Mouse (Mus musculus) inflammation-experienced regulatory T-cells, adult 6 months (primary cell): ENCODE data around the gene Wdr48. TPM values are rescaled to one million over a fixed set of nuclear protein-coding genes. Genes with fewer than 3 reads are reported as not detected.
A peak's percentile ranks its signal among the peaks of the same experiment; 100 is the strongest.

Source experiments
- ATAC-seq: one replicate; pipeline ENCODE4 v1.8.0; 2017
- polyA plus RNA-seq, 3 experiments: library from polyadenylated mRNA; unstranded; fragments of 100-300 nt; shearing (Covaris generic); gene quantifications; one replicate each; pipeline ENCODE4 v1.2.1; 2017

Wdr48 gene
- polyA plus RNA-seq, 3 experiments from 2014 or later, result 32.2 to 48.1 (median 43.3) TPM

GRCm38 (mm10) chr9:119925120-119925657 is 30.5 kb downstream of the Wdr48 start:
- ATAC-seq, result no peak

DNA sequence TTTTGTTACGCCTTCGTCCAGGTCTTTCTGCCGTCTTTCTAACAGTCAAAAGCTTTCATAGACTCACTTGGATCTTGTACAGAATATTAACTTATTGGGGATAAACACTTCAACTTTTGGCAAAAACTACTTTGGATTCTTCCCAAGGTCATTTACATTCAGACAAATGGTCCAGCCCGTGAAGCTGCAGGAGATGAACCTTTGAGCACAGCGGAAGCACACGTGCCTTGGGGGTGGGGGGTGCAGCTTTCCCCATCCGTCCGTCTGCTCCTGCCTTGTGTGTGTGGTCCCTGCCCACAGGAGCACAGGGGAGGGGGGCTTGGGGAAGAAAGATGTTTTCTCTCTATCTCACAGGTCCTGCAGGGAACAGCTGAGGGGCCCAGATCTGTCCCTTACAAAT is 31.1 kb downstream of the Wdr48 start:
- no peak for ATAC-seq

- no peak for ATAC-seq
Observed at GRCm38 (mm10) chr9:119926497-119926896, 31.8 kb downstream of the Wdr48 start.

GRCm38 (mm10) chr9:119932358-119932757 is 37.7 kb downstream of the Wdr48 start:
- no peak for ATAC-seq

DNA sequence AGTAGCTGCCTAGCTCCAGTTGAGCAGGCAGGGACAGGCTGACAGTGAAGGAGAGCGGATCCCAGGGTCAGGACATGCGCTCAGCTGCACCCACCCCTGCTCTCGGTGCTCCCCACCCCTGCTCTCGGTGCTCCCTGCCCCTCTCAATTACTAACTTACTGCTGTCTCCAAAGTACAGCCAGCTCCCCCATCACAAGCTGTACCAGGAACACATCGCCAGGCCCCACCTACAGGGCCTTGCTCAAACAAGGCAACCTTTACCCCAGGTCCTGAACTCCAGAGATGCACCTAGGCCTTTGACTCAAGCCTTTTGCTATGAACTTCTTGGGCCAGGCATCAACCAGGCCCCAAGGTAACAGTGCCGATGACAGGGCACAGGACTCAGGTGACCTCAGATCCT is 39.0 kb downstream of the Wdr48 start:
- ATAC-seq, result no peak

DNA sequence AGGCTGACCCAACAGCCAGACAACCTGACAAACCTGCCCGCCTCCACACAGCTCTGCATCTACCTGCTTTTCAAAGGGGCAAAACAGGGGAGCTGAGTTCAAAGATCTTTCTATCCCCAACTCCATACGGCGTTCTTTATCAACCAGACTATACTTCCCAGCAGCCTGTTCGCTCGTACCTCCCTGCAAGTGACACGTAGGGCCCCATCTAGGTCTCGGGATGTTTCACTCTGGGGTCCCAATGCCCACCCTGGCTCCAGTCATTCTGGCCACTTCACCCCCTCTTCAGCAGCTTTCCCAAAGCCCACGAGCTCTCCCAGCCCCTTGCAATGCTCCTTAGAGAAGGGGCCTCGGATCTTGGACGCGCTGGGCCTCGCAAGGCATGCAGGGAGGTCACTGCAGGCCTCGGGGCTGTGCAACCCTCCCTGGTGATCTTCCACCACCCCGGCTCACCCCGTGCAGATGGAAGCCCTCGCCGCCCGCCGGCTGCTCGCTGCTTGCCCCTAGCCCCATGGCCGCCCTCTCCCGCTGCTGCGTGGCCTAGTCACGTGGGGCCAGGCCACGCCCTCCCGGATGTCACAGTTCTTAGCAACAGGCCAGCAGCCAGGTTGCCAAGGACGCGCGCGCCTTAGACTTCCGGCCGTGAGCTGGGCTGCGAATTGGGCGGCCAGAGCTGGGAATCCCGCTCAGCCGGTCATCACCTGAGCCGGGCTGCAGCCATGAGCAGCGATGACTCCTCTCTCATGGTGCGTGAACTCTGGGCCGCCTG is 42.5 kb downstream of the Wdr48 start, which contains the start of the genes Gorasp1 and Ttc21a:
Gene Gorasp1 (minus strand): TSS at position 561 of the 769 bp plus-strand sequence.
Gene Ttc21a (plus strand): TSS at position 602 of the 769 bp plus-strand sequence.
- ATAC-seq, result peak; percentile 97

DNA sequence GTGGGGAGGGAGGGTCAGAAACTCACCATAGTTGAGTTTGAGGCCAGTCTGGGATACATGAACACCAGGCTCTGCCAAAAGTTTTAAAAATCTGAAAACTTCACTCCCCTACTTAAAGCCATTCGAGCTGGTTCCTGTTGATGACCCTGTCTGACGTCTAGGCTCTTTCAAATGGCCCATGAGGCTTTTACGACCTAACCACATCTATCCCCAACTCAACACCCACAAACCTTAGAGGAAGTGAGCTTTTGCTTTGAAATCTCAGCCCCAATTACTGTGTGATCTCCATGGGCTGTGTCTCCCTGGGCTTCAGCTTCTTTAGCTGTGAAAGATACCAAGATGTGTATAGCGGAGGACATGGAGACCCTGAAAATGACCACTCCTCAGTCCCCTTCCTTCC is 43.8 kb downstream of the Wdr48 start:
- peak; percentile 67 for ATAC-seq

DNA sequence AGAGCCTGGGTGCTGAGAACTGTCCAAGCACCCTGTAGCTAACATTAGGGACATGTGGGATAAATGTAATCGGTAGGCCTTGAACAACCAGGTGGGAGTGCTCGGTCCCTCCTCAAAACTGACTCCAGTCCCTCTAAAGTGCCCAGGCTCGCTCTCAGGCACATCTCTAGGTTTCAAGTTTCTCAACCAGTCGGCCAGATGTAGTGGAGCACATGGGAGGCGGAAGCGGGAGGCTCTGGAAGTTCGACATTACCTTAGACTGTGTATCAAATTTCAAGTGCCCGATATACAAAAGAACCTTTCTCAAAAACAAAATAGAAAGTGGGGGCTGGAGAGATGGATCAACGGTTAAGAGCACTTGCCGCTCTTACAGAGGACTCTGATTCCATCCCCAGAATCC is 45.0 kb downstream of the Wdr48 start:
- no peak for ATAC-seq

- no peak for ATAC-seq
Observed at GRCm38 (mm10) chr9:119941407-119941806, 46.7 kb downstream of the Wdr48 start.

DNA sequence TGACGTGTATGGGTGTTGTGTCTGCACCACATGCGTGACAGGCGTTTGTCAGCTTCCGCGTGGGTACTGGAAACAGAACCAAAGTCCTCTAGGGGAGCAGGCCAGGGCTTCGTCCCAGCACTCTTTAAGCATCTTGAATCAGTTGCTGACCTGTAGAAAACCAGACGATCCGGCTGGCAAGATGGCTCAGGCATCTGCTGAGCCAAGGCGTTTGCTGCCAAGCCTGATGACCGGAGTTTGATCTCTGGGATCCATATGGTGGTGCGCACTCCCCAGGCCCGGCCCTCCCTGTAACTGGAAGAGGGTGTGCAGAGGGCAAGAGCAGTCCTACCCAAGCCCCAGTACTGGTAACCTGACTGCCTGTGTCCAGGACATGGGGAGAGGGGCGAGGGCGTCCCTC is 47.2 kb downstream of the Wdr48 start:
- ATAC-seq, result no peak

DNA sequence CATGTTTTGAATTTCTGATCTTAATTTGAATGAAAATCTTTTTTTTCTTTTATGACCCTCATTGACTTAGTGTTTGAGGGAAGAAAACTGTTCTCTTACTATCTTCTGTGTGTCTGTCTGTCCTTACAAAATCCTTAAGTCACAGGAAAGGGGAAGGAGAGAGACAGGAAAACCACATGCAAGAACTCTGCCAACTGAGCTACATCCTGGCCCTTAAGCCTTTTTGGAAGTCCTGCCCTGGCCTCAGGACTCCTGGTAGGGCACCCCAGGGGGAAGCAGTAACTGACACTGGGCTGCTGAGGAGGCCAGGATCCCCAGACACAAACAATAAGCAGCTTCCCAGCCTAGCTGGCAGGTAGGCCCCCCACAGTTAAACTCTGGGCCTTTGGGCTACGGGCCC is 48.6 kb downstream of the Wdr48 start:
- ATAC-seq, result no peak

DNA sequence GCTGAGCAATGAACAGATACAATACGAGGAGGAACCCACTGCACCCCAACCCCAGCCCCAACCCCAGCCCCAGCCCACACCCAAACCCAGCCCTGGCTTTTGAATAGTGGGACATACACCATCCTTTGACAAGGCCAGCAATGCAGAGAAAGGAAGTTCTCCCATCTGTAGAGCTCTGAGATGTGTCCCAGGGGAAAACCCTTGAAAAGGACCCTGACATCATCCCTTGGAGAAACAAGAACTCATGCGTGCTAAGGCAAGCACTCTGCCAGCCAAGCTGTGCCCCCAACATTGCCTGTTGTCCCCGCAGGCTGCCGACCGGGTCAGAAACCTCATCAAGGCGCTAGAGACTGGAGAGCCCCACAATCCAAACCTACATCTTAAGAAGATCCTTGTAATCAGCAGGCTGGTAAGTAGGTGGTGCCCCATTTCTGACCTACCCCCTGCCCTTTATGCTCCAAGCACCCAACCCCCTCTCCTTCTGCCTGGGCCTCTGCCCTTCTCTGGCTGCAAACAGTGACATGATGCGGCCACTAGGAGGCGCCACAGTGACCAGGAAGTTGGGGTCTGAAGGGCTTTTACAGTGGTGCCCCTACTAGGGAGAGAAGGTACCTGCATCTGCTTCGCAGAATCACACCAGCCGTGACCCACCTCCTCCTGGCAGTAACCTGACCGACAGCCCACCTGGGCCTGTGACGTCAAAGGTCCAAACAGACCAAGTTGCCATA is 50.7 kb downstream of the Wdr48 start:
- no peak for ATAC-seq

DNA sequence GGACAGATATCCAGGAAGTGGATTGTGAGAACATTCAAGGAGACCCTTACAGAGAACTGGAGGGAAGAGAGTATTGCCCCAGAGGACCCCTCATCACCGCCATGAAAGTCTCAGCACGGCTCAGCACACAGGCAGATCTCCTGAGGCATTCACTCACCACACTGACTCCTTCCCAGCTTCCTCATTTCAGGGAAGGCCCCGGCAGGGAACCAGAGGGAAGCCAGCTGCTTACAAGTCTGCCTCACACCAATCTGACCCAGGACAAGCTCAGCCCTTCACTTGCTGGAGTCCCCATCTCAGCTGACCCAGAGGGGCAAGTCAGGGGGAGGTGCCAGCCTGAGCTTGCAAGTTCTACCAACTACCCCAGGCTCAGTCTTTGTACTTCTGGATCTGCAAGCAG is 54.1 kb downstream of the Wdr48 start:
- no peak for ATAC-seq

DNA sequence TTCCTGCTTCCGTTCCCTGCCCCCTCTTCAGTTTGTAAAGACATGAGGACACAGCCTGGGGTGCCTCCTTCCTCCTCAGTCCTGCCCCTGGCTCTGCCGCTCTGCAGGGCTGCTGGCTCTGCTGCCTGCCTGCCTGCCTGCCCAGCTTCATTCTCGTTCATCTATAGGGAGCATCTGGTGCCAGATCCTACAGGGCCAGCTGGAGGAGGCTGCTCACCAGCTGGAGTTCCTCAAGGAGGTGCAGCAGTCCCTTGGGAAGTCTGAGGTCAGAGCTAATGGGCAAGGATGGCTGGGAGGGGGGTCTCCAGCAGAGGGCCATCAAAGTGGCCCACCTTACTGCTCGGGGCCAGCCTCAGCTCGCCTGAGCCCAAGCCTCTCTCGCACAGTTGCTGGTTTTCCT is 55.8 kb downstream of the Wdr48 start:
- ATAC-seq, result no peak

DNA sequence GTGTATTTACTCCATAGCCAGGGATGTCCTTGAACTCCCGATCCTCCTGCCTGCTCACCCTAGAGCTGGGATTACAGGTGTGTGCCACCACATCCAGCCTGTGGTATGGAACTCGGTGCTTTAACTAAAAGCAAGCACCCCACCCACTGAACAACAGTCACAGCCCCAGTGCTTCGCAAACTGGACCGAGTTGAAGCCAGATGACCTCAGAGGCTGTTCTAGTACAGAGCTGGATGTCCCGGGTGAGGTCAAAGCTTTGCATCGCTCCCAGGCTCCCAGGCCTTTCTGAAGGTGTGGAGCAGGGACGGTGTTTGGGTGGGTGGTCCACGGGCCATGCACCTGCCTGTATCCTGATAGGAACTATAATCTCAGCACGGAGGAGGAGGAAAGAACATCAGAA is 56.7 kb downstream of the Wdr48 start:
- ATAC-seq, result no peak

GRCm38 (mm10) chr9:119958835-119959234 is 64.2 kb downstream of the Wdr48 start:
- ATAC-seq, result no peak

DNA sequence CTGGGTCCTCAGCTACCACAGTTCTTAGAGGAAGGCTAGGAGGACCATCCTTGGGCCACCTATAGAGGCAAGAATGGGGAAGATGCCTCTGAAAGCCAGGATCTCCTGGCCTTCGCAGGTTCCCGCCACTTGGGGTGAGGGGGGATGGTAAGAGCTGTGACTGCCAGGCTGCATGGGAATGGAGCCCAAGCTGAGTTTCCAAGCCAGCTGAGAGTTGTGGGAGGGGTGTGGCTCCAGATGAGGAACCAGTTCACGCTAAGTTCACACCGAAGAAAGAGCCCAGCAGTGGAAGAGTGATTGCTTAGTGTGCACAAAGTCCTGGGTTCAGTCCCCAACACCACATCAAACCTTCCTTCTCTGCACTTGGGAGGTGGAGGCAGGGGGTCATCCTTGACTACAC is 67.5 kb downstream of the Wdr48 start:
- no peak for ATAC-seq

GRCm38 (mm10) chr9:119962987-119963667 is 68.4 kb downstream of the Wdr48 start:
- peak; percentile 76 for ATAC-seq

DNA sequence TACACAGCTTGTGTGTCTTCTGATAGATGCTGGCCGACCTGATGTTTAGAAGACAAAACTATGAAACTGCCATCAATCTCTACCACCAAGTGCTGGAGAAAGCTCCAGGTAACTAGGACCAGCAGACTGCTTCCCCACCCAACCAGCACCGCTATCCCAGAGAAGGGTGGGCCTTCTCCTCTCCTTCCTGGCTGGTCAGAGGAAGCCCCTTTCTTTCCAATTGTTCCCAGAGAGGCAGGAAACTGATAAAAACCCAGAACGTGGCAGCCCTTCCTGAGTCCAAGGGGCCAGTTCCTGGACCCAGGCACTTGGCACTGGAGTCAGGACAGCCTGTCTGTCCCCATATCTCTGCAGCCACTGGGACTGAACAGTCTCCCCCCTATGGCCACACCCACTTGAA is 69.5 kb downstream of the Wdr48 start:
- ATAC-seq, result no peak

DNA sequence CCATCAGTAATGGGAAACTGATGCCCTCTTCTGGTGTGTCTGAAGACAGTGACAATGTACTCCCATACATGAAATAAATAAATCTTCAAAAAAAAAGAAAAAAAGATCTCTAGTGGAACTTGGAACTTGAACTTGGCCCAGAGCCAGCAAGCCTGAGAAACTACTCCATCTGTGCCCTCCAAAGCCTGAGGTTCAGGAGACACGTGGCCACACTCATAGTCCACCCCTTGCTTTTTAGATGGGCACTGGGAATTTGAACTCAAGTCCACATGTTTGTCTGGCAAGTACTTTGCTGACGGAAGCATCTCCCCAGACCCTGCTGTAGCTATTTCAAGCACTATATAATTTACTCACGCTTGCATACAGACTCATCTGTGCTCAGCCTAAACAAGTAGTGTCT is 70.5 kb downstream of the Wdr48 start:
- ATAC-seq, result no peak

GRCm38 (mm10) chr9:119966221-119966910 is 71.7 kb downstream of the Wdr48 start:
- ATAC-seq, result no peak

DNA sequence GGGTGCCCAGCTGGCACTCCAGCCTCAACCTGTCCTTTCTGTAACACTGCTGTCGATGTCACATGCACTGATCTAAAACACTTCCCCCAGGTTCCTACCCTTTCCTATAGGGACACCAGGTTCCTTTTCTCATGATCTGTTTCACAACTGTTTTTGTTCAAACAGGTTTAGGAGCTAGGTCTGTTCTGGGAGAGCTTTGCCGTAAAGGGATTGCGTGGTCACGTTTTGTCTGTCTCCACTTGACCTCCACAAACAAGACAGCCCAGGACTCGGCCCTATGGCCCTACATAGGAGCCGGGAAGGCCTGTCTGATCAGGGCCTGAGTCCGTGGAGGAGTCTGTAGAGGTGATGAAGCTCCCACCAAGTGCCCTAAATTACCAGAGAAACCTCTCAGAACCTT is 75.1 kb downstream of the Wdr48 start:
- ATAC-seq, result no peak

GRCm38 (mm10) chr9:119970221-119970620 is 75.5 kb downstream of the Wdr48 start:
- ATAC-seq, result peak; percentile 46
